Mouse (Mus musculus) c-Kit-positive CD71-positive TER-119-positive erythroid progenitor cells, embryonic 14.5 days (primary cell): ENCODE results near the gene Ehbp1.
A peak's percentile ranks its signal among the peaks of the same experiment; 100 is the strongest.

Experiments used
- DNase-seq: peaks from one replicate; pipeline ENCODE4 v3.0.0-alpha.2; 2013; ENCODE audit warnings: low spot score

Ehbp1 gene

DNA sequence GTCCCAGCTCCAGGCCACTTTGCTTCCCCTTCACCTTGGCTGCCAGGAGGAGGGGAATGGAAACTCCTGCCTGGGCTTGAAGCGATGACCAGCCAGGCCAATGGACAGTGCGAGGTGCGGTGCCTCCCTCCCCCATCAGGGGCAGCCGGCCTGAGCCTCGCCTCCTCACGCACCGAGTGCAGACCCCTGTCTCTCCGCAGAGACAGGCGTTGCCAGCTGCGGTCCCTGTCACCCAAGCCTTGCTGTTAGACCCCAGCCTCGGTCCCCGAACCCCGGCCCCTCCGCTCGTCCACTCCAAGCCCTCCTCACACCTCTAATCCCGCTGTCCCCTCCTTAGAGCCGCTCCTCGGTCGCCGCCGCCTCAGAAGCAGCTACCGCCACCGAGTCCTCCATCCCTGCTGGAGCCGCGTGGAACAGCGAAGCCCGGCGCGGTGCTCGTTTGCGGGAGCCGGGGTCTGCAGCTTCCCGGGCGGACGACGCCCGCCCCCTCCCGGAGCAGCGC, 55.7 kb downstream of the Ehbp1 start:
- no peak for DNase-seq

DNA sequence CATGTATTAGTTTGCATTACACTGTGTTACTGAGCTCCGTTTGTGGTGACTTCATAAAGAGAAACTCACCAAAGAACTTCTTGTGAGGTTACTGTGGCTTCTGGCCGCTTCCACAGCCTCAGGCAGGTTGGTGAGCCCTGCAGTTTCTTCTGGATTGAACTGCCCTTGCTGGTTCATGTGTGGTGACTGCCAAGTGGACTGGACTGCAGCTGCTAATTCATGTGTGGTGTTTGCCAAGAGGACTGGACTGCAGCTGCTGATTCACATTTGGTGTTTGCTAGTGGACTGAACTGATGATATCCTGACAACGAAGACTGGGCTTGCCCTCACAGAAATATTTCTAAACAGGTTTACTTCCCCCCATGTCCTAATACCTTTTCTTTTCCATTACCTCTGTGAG, 65.4 kb downstream of the Ehbp1 start:
- no peak for DNase-seq

DNA sequence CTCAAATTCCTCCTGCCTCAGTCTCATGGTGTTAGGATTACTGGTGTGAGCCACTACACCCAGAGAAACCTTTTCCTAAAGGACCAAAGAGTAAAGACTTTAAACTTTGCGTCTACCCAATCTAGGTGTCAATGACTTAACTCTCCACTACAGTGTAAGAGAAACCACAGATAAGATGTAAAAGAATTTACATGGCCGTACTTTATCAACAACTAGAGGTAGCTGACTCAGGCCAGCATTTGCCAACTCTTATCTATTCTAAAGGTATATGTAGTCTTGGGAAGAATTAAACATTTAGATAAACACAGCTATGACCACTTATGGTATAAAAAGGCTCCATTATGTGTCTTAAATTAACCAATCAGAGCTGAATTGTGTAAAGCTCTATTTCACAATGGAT, 67.9 kb downstream of the Ehbp1 start:
- no peak for DNase-seq

DNA sequence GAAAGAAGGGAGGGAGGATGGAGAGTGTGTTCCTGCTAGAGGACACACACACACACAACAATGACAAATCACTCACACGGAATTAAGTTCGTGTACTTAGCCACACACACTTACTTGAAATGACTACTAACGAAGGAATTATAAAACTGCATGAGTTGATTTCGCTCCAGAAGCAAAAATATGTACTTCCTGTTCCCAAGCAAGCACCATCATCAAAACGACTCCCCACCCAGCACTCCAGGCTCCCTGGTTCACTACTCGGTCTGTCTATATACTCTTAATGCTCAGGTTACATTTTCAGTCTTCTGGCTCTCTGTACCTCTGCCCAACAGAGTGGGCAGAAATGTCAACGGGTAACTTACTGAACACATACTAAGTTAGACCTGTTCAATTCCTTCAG, 68.7 kb downstream of the Ehbp1 start:
- no peak for DNase-seq

DNA sequence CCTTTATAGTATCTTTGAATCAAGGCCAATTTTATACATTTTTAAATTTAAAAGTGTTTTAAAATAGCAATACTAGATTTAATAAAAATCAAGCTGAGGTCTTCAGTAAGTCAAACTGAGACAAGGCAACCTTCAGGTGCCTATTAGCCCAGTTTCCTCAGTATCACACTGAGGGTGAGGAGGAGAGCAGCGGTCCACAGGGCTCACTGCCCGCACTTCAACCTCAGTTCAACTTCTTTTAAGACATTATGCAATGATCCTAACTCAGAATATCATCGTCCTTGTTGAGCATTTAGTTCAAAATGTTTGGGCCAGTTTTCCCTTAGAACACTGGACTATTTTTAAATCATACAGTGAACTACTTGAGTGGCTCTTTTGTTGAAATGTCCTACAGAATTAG, 70.2 kb downstream of the Ehbp1 start:
- DNase-seq = no peak

DNA sequence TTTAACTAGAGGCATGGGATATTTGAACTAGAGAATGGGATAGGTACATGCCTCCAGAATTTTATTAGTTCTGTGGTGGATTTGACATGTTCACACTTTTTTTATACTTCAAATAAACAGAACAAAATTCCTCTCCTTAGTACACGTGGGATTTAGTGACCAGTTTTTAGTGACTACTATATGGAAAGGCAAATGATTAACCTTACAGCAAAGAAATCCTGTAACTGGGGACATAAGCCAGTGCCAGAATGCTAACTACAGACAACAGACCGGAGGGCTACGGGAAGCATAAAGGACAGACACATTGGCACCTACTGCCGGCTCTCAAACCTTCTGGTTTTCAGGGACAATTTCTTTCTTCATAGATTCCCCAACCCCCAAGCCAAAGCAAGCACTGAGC, 72.4 kb downstream of the Ehbp1 start:
- no peak for DNase-seq

DNA sequence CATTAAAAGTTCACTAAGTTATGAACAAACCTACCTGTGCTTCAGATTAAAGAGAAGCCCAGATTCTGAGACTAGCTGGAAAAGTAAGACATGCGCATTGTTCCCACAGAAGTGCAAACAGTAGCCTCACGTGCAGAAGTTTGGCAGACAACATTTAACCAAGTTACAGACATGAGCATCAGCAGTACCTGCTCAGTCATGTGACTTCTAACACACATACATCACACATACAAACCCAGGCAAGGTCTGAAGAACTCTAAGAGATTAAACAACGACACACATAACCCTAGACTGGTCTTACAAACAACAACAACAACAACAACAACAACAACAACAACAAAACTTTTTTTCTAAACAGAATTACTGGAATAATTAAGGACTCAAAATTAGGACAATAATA, 72.9 kb downstream of the Ehbp1 start:
- DNase-seq = no peak

DNA sequence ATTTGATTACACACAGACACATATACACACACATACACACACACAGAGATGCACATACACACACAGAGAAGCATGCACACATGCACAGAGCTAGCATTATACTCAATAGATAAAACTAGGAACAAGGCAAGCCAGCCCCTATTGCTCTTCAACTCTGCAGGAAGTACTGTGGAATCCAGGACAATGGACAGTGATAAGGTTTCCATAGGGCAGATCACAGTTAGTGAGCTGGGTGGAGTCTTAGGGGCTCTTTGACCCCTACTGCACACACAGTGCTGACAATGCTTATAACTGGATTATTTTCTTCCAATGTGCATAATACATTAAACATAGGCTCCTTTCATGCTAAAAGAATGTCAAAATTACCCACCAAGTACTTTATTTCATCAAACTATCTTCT, 75.1 kb downstream of the Ehbp1 start:
- no peak for DNase-seq

DNA sequence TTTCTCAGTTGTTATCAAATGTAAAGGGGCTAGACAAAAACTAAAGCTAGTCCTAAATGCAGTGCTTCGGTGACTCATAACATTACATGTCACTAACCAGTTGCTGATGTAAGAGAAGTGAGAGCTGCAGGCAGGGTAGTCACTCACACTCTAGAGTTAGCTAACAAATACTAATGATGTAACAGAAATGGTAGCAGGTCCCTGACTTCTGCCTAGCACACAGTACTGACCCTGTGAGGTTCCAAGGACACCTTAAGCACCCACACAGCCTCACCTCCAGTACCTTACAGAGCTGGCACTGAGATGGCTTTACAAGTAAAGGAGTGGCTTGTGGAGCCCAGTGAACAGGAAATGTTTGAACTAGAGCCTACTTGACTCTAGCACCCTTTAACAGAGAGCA, 86.7 kb downstream of the Ehbp1 start:
- DNase-seq = no peak

DNA sequence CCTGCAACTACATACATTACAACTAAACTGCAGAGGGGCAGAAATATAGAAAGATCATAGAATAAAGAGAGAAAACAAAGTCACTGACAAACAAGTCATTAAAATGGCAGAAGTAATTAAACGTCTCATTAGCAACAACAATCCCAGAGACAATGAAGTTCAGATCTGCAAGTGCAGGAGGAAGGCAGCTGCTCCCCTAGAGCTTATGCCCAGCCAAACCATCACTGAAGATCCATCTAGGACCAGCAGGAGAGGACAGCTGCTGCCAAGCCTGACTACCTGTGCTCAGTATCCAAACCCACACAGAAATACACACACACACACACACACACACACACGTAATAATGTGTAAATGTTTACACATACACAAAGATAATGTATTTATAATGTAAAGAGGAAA, 92.7 kb downstream of the Ehbp1 start:
- no peak for DNase-seq

DNA sequence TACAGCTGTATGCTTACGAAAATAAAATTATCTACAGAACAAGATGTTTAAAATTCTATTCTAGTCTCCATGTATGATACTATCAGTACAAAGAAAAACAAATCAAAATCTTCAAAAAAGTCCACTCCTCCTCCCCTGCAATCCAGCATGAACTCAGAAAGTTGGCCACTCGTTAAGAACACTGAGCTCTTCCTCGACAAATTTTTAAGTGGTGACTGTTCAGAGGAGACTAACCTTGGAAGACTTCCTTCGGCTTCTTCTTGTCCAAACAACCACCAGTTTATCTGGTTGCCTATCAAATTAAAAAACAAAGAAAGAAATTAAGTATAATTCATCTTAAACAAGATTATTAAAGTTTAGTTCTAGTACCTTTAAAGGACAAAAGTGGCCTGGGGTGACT, 94.4 kb downstream of the Ehbp1 start:
- DNase-seq = no peak

DNA sequence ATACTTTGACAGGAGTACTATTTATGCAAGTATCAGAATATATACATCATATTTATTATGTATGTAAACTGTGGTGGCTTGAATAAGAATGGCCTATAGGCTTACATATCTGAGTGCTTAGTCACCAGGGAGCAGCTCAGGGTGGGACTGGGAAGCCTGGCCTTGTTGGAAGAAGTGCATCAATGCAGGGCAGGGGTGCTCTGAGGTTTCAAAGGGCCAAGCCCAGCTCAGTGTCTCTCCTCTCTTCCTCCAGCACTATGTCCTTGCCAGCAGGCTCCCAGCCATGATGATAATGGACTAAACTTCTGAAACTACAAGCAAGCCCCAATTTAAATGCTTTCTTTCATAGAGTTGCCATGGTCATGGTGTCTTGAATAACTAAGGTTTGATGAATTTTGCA, 95.0 kb downstream of the Ehbp1 start:
- no peak for DNase-seq

DNA sequence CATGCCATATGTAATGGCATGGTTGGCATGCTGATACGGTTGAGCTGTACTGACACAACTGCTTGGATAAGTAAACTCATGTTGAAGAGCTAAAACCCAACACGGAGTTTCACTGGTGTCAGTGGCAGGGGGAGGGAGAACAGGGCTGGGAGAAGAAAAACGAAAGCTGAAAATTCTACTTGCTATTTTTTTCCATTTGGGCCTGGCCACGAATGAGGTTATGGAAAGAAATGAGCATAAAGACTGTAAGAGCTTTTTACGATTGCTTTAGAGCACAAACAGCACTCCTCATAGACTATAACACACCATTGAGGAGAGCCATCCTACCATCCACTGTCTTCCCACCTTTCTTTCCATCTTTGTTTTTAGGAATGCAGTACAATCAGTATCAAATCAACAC, 106.5 kb downstream of the Ehbp1 start:
- no peak for DNase-seq

DNA sequence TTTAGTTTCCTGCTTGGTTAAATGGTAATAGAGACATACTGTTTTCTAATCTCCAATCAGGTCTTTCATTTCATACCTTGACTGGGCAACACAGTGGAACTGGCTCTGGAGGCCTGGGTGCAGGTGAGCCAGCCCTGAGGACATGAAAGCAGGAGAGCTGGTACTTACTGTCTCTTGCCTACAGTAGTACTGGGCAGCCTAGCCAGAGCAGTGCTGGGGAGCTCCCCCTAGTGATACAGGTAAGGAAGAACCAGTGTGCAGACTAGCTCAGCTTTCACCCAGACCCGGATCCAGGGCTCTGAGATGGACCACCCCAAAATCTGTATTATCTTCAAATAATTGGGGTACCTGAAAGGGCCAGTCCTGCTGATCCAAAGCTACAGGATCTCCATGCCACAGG, 107.4 kb downstream of the Ehbp1 start:
- DNase-seq = no peak

DNA sequence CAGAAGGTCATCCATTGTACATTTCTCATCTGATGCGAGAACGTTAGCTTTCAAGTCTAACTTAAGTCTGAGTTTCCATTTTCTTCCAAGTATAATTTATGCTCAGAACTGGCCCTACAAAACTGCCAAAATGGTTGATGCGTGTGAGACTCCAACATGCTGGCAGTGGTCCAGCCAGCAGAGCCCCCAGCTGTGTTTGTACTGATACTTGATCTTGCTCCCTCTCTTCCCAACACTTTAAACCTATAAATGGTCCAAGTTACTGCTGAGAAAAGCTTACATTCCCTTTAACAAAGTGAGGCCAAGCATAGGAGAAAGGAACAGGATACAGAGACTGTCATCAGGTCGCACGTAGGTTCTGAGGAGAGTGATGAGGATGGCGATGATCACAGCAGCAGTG, 111.2 kb downstream of the Ehbp1 start:
- no peak for DNase-seq

DNA sequence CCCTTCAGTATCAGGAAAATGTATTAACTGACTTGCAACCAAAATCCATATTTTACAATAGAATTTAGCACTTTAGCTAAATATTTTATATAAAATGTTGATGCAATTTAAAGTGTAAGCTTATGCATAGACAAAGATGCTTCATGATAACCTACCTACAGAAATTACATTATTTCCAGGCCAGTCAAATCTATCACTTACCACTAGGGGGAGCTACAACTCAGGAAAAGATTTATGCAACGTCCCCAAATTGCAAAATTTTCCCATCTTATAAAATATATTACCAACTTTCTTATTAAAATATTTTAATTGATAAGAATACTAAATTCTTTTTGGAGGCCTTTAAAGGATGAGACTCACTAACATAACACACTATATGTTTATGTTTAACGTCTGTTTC, 116.5 kb downstream of the Ehbp1 start:
- peak; percentile 46 for DNase-seq

DNA sequence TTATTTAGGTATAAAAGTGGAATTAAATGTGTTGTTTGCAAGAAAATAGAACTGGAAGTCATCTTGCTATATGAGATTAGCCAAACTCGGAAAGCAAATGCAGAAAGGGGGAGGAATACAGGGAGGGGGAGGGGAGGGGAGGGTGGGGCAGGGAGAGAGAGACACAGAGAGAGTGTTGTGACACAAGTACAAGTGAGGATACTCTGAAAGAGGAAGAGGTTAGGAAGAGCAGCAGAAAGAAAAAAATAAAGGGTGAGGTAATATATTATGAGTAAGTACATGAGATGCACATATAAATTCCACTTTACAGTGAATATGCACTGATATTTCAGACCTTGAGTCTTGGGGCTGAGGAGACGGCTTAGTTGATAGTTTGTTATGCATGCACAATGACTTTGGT, 123.9 kb downstream of the Ehbp1 start:
- DNase-seq = no peak

DNA sequence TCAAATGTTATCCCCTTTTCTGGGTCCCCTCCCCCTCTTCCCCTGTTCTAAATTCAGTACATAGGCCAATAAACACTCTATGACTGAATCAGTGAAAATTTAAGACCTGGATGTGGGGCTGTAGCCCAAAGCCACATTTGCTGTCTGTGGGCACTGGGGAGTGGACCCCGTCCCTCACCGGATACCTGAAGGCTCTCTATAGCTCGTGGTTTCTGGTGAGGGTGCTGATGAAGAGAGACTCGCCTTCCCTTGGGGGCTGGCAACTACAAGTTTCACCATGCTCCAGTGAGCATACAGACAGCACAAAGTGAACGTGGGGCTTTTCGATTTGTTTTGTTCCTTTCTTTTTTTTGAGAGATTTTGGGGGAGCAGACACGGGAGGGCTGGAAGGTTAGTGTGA, 125.2 kb downstream of the Ehbp1 start:
- no peak for DNase-seq

DNA sequence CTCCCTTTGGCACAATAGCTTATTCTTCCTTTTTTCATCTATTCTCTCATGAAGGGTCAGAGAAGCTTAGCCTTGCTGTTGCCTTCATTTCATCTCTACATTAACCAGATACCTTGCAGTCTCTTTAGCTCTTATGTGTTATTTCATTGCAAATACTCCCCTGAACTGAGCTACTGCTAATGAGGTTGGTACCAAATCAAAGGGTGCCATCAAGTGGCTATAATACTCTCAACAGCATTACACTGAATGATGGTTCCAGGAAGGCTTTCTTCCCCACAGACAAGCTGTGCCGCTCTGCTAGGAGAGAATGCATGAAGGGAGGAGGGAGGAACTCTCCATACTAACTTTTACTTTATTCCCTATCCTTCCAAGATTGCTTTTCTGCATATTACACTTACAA, 135.5 kb downstream of the Ehbp1 start:
- peak; percentile 4 for DNase-seq

DNA sequence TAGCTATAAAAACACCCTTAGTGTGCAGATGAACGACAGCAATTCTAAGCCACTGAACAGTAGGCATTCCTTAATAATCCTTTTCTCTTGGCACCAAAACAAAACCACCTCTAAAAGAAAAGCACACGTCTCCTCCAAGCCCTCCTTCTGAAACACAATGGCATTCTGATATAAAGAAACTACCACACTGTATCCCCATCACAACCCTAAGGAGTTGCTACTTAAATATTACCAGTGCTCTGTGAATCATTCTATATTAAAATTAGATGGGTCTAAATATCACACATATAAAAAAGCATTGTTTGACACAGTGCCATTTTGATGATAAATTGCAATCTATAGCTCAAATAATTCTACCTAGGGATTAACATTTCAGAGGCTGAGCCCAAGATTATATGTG, 135.9 kb downstream of the Ehbp1 start:
- DNase-seq = no peak

DNA sequence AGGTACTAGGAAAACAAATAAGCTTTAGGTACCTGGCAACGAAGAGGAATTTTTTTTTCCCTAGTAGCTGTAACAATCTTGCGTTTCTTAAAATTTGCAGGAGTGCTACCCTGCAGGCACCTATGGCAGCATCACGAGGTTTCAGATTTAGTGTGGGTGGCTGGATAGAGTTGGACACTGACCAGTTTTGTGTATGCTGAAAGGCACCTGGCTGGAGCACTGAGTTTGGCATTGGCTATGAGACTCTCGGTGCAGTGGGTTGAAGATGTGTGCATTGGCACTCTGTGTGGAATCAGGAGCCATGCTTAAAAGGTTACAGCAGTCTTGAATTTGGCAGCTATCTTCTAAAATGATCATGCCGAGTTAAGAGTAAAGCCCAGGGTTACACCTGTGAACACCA, 138.7 kb downstream of the Ehbp1 start:
- no peak for DNase-seq

DNA sequence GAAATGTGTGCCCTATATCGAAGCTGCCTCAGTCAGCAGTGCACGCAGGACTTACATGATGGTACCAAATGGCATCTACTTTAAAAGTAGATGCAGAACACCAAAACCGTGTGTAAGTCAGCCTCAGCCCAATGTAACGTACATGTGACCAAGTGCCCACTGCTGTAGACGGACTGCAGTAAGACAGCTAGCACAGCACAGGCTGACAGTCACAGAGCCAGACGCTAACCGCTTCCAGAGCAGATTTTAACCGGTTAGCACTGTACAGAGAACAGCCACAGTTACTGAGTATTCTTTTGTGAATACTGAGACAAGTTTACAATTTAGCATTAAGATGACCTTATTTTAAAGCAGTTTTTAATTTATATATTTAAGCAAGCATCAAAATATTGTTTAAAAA, 141.0 kb downstream of the Ehbp1 start:
- DNase-seq = no peak

DNA sequence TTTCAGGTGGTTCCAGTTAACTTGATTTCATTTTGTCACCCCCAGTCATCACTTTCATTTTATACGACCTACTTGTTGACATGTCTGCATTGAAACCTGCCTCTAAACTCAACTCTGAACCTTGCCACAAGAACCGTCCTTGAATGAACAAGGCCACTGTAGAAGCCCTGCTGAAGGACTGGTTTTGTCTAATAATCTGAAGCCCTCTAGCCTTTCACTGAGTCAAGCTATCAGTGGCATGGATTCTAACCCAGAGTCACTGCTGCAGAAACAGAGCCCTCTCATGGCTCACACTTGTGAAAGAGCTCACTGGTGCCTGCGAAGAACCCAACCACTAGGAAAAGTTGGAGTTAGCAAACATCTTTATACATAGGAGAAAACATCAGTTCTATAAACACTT, 142.2 kb downstream of the Ehbp1 start:
- DNase-seq = no peak

DNA sequence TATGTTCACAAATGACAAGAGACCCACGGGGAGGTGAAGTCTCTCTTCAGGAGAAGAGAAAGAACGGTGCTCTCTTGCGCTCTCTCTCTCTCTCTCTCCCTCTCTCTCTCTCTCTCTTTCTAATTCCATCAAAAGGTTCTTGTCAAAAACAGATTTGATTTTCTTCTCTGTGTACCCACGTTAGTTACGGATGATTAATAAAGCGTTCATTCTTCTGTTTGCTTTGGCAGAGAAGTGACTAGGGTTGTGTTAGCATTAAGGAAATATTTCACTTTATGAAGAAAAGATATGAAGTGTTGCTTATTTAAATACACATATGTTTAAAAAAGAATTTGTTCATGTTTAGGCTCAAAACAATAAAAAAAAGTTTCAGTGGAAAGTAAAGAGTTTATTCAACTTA, 143.7 kb downstream of the Ehbp1 start:
- no peak for DNase-seq

DNA sequence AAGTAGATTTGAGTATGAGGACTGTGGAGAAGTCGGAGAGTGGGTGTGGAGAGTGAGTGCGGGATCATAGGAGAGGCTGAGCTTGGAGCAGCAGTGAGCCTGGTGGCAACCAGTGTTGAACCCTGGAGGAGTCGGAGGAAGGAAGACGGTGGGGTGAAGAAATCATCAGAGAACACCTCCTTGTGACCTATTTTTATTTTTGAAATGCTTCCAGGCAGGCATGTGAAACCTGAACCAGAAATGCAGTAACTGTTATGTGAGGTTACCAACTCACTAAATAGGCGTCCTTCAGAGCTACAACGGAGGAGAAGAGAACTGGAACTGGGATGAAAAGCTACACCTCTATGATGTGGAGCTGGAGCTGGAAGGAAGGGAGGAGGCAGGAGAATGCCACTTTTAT, 144.2 kb downstream of the Ehbp1 start:
- DNase-seq = no peak
